Mouse (Mus musculus): ENCODE results near the gene Supt20. TPM values are rescaled to one million over a fixed set of nuclear protein-coding genes. Genes with fewer than 3 reads are reported as not detected.

The Supt20 gene
- polyA plus RNA-seq, 1 experiment from 2014 or later, result 27.9 TPM

DNA sequence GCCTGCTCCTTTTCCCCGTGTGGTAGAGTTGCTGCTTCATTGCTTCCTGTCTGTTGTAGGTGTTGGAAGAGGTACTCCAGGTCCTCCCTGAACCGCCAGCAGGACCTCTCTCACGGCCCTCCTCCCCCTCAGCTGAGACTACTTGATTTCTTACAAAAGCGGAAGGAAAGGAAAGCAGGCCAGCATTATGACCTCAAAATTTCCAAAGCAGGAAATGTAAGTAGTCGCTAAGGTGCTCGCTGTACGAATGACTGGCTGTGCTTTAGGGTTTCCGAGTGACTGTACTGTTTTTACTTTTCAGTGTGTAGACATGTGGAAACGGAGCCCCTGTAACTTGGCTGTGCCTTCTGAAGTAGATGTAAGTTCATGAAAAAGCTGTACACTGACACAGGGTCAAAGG, 16.4 kb downstream of the Supt20 start:
- H3K9ac ChIP-seq, result no peak overlapping the region
- no peaks in the 10 kb centered on the region for H3K9me3 ChIP-seq (replicated peaks)
- H3K4me1 ChIP-seq (replicated peaks), result no peaks in the 10 kb centered on the region
- 65% methylated on average over 9 of the region's 9 CpGs for WGBS (ENCODE audit: insufficient replicate concordance)
- H3K36me3 ChIP-seq (replicated peaks), result peaks cover 82% of the 10 kb centered on the region
- no peak overlapping the region for H3K4me2 ChIP-seq
- no peak for ATAC-seq (ENCODE audit: insufficient read depth)
- H3K27ac ChIP-seq (replicated peaks), result no peak overlapping the region
- H3K27me3 ChIP-seq, result no peaks in the 10 kb centered on the region
- H3K4me3 ChIP-seq (replicated peaks), result no peak overlapping the region

GRCm38 (mm10) chr3:54714253-54714652, 21.6 kb downstream of the Supt20 start, which contains the start of gene Gm21958:
Gene Gm21958 (minus strand): TSS chr3:54714353.
- Histone ChIP-seq H3K4me1 (replicated peaks) (no peaks in the 10 kb centered on the region), H3K36me3 (replicated peaks) (peaks cover 79% of the 10 kb centered on the region), H3K9ac (no peak within 1 kb of the TSS), H3K27me3 (no peaks in the 10 kb centered on the region), H3K4me2 (no peak within 1 kb of the TSS), H3K9me3 (replicated peaks) (no peaks in the 10 kb centered on the region), H3K4me3 (replicated peaks) (no peak within 1 kb of the TSS), H3K27ac (replicated peaks) (no peak within 1 kb of the TSS)
- WGBS (ENCODE audit: insufficient replicate concordance), result 70% methylated on average over 6 of the region's 6 CpGs
- no peak for ATAC-seq (ENCODE audit: insufficient read depth)

GRCm38 (mm10) chr3:54715461-54715860, 22.9 kb downstream of the Supt20 start:
- Histone ChIP-seq H3K36me3 (replicated peaks) (peaks cover 73% of the 10 kb centered on the region), H3K4me2 (no peak overlapping the region), H3K27me3 (no peaks in the 10 kb centered on the region), H3K4me3 (replicated peaks) (no peak overlapping the region), H3K9me3 (replicated peaks) (no peaks in the 10 kb centered on the region), H3K9ac (no peak overlapping the region), H3K4me1 (replicated peaks) (no peaks in the 10 kb centered on the region), H3K27ac (replicated peaks) (no peak overlapping the region)
- no peak for ATAC-seq (ENCODE audit: insufficient read depth)
- 85% methylated on average over 6 of the region's 6 CpGs for WGBS (ENCODE audit: insufficient replicate concordance)

- H3K4me2 ChIP-seq, result no peak overlapping the region
- no peak overlapping the region for H3K4me3 ChIP-seq (replicated peaks)
- no peaks in the 10 kb centered on the region for H3K27me3 ChIP-seq
- H3K27ac ChIP-seq (replicated peaks), result no peak overlapping the region
- H3K4me1 ChIP-seq (replicated peaks), result no peaks in the 10 kb centered on the region
- H3K9ac ChIP-seq, result no peak overlapping the region
- peaks cover 72% of the 10 kb centered on the region for H3K36me3 ChIP-seq (replicated peaks)
- H3K9me3 ChIP-seq (replicated peaks), result no peaks in the 10 kb centered on the region
- ATAC-seq (ENCODE audit: insufficient read depth), result no peak
- WGBS (ENCODE audit: insufficient replicate concordance), result 78% methylated on average over 6 of the region's 6 CpGs
Measured at GRCm38 (mm10) chr3:54717348-54717747, 24.7 kb downstream of the Supt20 start.

DNA sequence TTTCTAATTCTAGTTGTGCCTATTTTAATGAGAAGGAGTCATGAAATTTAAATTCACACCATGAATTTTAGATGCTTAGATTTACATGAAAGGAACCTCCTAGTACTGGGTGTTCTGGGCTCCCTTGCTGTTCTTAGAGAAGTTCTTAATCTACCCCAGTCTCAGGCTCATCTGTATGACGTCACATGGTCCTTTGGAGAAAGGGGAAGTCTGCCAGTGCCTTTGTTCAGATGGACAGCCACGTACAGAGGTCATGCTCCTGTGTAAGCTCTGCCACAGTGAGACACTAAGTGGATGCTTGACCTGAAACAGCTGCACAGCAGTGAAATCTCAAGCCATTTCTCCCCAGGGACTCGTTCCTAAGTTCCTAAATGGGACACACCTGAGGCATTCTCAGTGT, 26.3 kb downstream of the Supt20 start:
- WGBS (ENCODE audit: insufficient replicate concordance), result 47% methylated on average over 3 of the region's 3 CpGs
- Histone ChIP-seq H3K27ac (replicated peaks) (no peak overlapping the region), H3K9me3 (replicated peaks) (no peaks in the 10 kb centered on the region), H3K27me3 (no peaks in the 10 kb centered on the region), H3K4me2 (no peak overlapping the region), H3K36me3 (replicated peaks) (peaks cover 81% of the 10 kb centered on the region), H3K4me1 (replicated peaks) (peaks cover 12% of the 10 kb centered on the region), H3K4me3 (replicated peaks) (no peak overlapping the region), H3K9ac (no peak overlapping the region)
- no peak for ATAC-seq (ENCODE audit: insufficient read depth)

DNA sequence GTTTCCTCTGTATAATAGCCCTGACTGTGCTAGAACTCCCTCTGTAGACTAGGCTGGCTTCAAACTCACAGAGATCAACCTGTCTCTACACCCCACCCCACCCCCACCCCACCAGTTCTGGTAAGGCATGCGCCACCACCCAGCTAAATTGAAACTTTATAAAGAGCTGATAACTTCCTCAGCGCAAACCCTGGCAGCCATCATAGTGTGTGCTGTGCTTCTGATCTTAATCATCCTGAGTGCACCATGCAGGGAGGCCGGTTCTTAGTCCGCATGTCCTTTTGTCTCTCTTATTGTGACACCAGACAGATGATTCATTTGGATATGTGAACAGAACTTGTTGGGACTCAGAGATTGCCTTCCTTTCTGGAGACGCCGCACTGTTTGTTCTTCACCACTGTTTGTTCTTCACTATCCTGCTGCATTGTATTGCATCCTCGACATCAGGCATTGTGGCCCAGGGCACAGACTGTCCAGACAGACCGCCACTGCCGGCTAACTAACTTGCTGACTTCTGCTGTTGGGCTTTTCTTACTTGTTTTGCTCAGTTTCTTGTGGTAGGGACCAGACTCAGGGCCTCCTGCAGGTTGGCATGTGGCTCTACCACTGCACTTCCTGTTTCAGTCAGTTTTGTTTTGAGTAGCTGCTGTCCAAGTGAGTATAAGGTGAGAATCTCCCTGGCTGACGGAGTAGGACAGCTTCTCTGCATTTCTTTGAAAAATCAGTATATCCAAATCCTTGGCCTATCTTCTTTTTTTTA, 31.3 kb downstream of the Supt20 start:
- no peak overlapping the region for H3K27ac ChIP-seq (replicated peaks)
- H3K36me3 ChIP-seq (replicated peaks), result peaks cover 71% of the 10 kb centered on the region
- peaks cover 16% of the 10 kb centered on the region for H3K4me1 ChIP-seq (replicated peaks)
- WGBS (ENCODE audit: insufficient replicate concordance), result 52% methylated on average over 10 of the region's 10 CpGs
- no peak for ATAC-seq (ENCODE audit: insufficient read depth)
- no peak overlapping the region for H3K9ac ChIP-seq
- no peak overlapping the region for H3K4me2 ChIP-seq
- H3K4me3 ChIP-seq (replicated peaks), result no peak overlapping the region
- no peaks in the 10 kb centered on the region for H3K9me3 ChIP-seq (replicated peaks)
- no peaks in the 10 kb centered on the region for H3K27me3 ChIP-seq

DNA sequence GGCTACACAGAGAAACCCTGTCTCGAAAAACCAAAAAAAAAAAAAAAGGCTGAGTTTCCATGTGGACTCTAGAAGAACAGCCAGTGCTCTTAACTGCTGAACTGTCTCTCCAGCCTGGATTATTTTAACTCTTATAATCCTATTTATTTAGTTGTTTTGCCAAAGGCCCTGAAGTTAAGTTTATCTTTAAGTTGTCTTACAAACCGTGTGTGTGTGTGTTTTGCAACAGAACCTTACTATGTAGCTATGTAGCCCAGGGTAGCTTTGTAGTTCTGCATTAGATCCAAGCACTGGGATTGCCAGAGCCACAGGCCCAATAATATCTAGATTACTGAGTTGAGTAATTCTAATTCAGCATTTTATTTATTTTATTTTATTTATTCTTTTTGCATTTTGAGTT, 32.7 kb downstream of the Supt20 start:
- ATAC-seq (ENCODE audit: insufficient read depth), result no peak
- Histone ChIP-seq H3K9ac (no peak overlapping the region), H3K27ac (replicated peaks) (no peak overlapping the region), H3K4me2 (no peak overlapping the region), H3K4me1 (replicated peaks) (peaks cover 16% of the 10 kb centered on the region), H3K36me3 (replicated peaks) (peaks cover 79% of the 10 kb centered on the region), H3K9me3 (replicated peaks) (no peaks in the 10 kb centered on the region), H3K4me3 (replicated peaks) (no peak overlapping the region), H3K27me3 (no peaks in the 10 kb centered on the region)
- 63% methylated on average over 2 of the region's 2 CpGs for WGBS (ENCODE audit: insufficient replicate concordance)

- Histone ChIP-seq H3K27ac (replicated peaks) (no peak overlapping the region), H3K4me3 (replicated peaks) (no peak overlapping the region), H3K9me3 (replicated peaks) (no peaks in the 10 kb centered on the region), H3K27me3 (no peaks in the 10 kb centered on the region), H3K36me3 (replicated peaks) (peaks cover 81% of the 10 kb centered on the region), H3K4me2 (no peak overlapping the region), H3K9ac (no peak overlapping the region), H3K4me1 (replicated peaks) (peaks cover 22% of the 10 kb centered on the region)
- WGBS (ENCODE audit: insufficient replicate concordance), result 85% methylated on average over 2 of the region's 2 CpGs
- ATAC-seq (ENCODE audit: insufficient read depth), result no peak
Measured at GRCm38 (mm10) chr3:54727588-54727987, 35.0 kb downstream of the Supt20 start.

DNA sequence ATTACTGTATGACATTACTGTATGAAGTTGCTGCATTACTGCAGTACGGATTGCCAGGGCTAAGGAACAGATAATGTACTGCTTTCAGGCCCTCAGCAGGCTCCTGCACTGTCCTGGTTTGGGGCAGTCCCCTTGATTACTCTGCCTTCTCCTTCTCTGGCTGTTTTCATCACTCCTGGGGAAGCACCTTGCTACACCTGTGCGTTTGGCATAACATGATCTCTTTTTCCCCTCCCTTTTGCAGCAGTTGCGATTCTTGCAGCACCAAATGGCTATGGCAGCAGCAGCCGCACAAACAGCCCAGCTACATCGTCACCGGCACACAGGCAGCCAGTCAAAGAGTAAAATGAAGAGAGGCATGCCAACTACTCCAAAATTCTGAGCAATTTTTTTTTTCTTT, 35.5 kb downstream of the Supt20 start:
- no peak overlapping the region for H3K4me2 ChIP-seq
- peaks cover 24% of the 10 kb centered on the region for H3K4me1 ChIP-seq (replicated peaks)
- H3K36me3 ChIP-seq (replicated peaks), result peaks cover 81% of the 10 kb centered on the region

DNA sequence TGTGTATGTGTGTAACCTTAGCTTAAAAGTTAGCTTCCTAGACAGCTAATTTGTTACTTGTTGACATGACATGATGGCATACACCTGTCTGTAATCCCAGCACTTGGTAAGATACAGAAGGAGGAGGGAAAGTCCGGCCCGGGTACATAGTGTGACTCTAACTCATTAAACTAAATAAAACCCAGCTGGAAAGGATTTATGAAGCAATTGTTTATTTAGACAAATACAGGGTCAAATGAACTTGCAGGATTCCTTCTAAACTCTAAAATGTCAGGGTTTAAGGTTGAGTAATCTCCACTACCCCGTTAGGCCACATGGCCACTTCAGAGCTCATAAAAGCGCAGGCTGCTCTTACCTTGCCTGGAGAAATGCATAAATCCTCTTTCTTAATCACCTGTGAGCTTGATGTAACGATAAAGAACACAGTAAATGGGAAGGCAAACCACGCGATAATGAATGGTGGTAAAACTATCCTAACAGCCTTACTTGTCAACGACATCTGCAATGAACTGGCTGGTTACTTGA, 39.1 kb downstream of the Supt20 start:
- WGBS (ENCODE audit: insufficient replicate concordance), result 84% methylated on average over 8 of the region's 8 CpGs

More for the DNA sequence above, 35.5 kb downstream of the Supt20 start:
- Histone ChIP-seq H3K9ac (no peak overlapping the region), H3K9me3 (replicated peaks) (no peaks in the 10 kb centered on the region), H3K27me3 (no peaks in the 10 kb centered on the region), H3K27ac (replicated peaks) (no peak overlapping the region), H3K4me3 (replicated peaks) (no peak overlapping the region)
- ATAC-seq (ENCODE audit: insufficient read depth), result no peak
- 81% methylated on average over 6 of the region's 6 CpGs for WGBS (ENCODE audit: insufficient replicate concordance)

GRCm38 (mm10) chr3:54732371-54732770, 39.8 kb downstream of the Supt20 start:
- Histone ChIP-seq H3K4me2 (no peak overlapping the region), H3K27ac (replicated peaks) (no peak overlapping the region)
- 57% methylated on average over 4 of the region's 4 CpGs for WGBS (ENCODE audit: insufficient replicate concordance)

More for the DNA sequence above, 39.1 kb downstream of the Supt20 start:
- Histone ChIP-seq H3K27ac (replicated peaks) (no peak overlapping the region), H3K4me1 (replicated peaks) (peaks cover 30% of the 10 kb centered on the region), H3K36me3 (replicated peaks) (peaks cover 66% of the 10 kb centered on the region), H3K9me3 (replicated peaks) (no peaks in the 10 kb centered on the region), H3K4me2 (no peak overlapping the region), H3K9ac (no peak overlapping the region), H3K4me3 (replicated peaks) (no peak overlapping the region), H3K27me3 (no peaks in the 10 kb centered on the region)
- ATAC-seq (ENCODE audit: insufficient read depth), result no peak

More at GRCm38 (mm10) chr3:54732371-54732770, 39.8 kb downstream of the Supt20 start:
- peaks cover 59% of the 10 kb centered on the region for H3K36me3 ChIP-seq (replicated peaks)
- no peak overlapping the region for H3K4me3 ChIP-seq (replicated peaks)
- no peak for ATAC-seq (ENCODE audit: insufficient read depth)
- no peak overlapping the region for H3K9ac ChIP-seq
- H3K9me3 ChIP-seq (replicated peaks), result no peaks in the 10 kb centered on the region
- H3K4me1 ChIP-seq (replicated peaks), result peaks cover 30% of the 10 kb centered on the region
- no peaks in the 10 kb centered on the region for H3K27me3 ChIP-seq

Data from liver, embryonic 15.5 days (tissue).